Mouse (Mus musculus) testis, adult 2 months (tissue): Measurements from ENCODE around the gene Tcf7l1. TPM values are rescaled to one million over a fixed set of nuclear protein-coding genes. Genes with fewer than 3 reads are reported as not detected.

Experiments used
- H3K27ac ChIP-seq: fragments of 200-500 bp; 2 replicates; pipeline ENCODE4 v1.5.1; 2012; ENCODE audit warnings: low read depth, low read length; ENCODE audit not compliant: control insufficient read depth, insufficient read depth
- H3K27me3 ChIP-seq: fragments of 200-500 bp; 2 replicates; pipeline ENCODE4 v1.6.1; 2012; ENCODE audit warnings: mild to moderate bottlenecking, low read length, moderate library complexity; ENCODE audit not compliant: control insufficient read depth, insufficient read depth
- H3K36me3 ChIP-seq: fragments of 200-500 bp; 2 replicates; pipeline ENCODE4 v1.6.1; 2012; ENCODE audit warnings: mild to moderate bottlenecking, low read length; ENCODE audit not compliant: control insufficient read depth, insufficient read depth
- H3K4me1 ChIP-seq: fragments of 200-500 bp; 2 replicates; pipeline ENCODE4 v1.6.1; 2012; ENCODE audit warnings: low read length; ENCODE audit not compliant: control insufficient read depth, insufficient read depth
- H3K4me3 ChIP-seq: fragments of 200-500 bp; 2 replicates; pipeline ENCODE4 v1.5.1; 2012; ENCODE audit warnings: low read depth, mild to moderate bottlenecking, low read length, moderate library complexity, mixed read lengths; ENCODE audit not compliant: control insufficient read depth
- CTCF ChIP-seq: fragments of 200-500 bp; IDR thresholded peaks from 2 replicates; pipeline ENCODE4 v1.5.1; 2012; ENCODE audit warnings: low read depth, mild to moderate bottlenecking, inconsistent platforms, low read length, moderate library complexity; ENCODE audit not compliant: control insufficient read depth, insufficient read depth, insufficient replicate concordance
- POLR2A ChIP-seq: fragments of 200-500 bp; IDR thresholded peaks from 2 replicates; pipeline ENCODE4 v1.6.1; 2012; ENCODE audit warnings: low read depth, mild to moderate bottlenecking, inconsistent platforms, low read length, moderate library complexity; ENCODE audit not compliant: control insufficient read depth
- polyA plus RNA-seq: library from polyadenylated mRNA; depleted of rRNA; stranded (reverse); fragments of >200 nt; gene quantifications from 2 replicates; pipeline ENCODE4 v1.2.3, GENCODE M21; 2012

Gene Tcf7l1
- polyA plus RNA-seq, 1 experiment, result 3.0 TPM

GRCm38 (mm10) chr6:72619734-72620532, 169.1 kb downstream of the Tcf7l1 start:
- no peak for TF ChIP-seq CTCF
- no peak for TF ChIP-seq POLR2A
- Histone ChIP-seq H3K27ac (no peak overlapping the region), H3K4me1 (peaks cover 4% of the 10 kb centered on the region), H3K4me3 (no peak overlapping the region), H3K27me3 (no peaks in the 10 kb centered on the region), H3K36me3 (peaks cover 4% of the 10 kb centered on the region)

- peak within 1 kb of the TSS; percentile 93 for H3K4me3 ChIP-seq
- H3K4me1 ChIP-seq, result peaks cover 4% of the 10 kb centered on the region
- peak within 1 kb of the TSS; percentile 96 for H3K27ac ChIP-seq
- H3K36me3 ChIP-seq, result peaks cover 4% of the 10 kb centered on the region
- peak; percentile 98 for TF ChIP-seq POLR2A
- no peak for TF ChIP-seq CTCF
- no peaks in the 10 kb centered on the region for H3K27me3 ChIP-seq
Measured at GRCm38 (mm10) chr6:72616643-72617288, 172.3 kb downstream of the Tcf7l1 start, which contains the start of gene Tgoln1. TSS of gene Tgoln1 (minus strand) at chr6:72617000.

- Histone ChIP-seq H3K27me3 (no peaks in the 10 kb centered on the region), H3K36me3 (peaks cover 4% of the 10 kb centered on the region), H3K4me3 (peak overlapping the region; percentile 93), H3K27ac (peak overlapping the region; percentile 69), H3K4me1 (peaks cover 4% of the 10 kb centered on the region)
- TF ChIP-seq POLR2A (no peak), CTCF (no peak)
Measured at GRCm38 (mm10) chr6:72615561-72616375, 173.3 kb downstream of the Tcf7l1 start.

- no peak for TF ChIP-seq CTCF
- TF ChIP-seq POLR2A, result no peak
- H3K27me3 ChIP-seq, result no peaks in the 10 kb centered on the region
Measured at GRCm38 (mm10) chr6:72615151-72615550, 173.9 kb downstream of the Tcf7l1 start.

GRCm38 (mm10) chr6:72610261-72610660, 178.8 kb downstream of the Tcf7l1 start:
- Histone ChIP-seq H3K36me3 (peaks cover 2% of the 10 kb centered on the region), H3K27ac (no peak overlapping the region), H3K4me3 (no peak overlapping the region), H3K27me3 (no peaks in the 10 kb centered on the region), H3K4me1 (no peaks in the 10 kb centered on the region)
- TF ChIP-seq CTCF (no peak), POLR2A (no peak)

More at GRCm38 (mm10) chr6:72615151-72615550, 173.9 kb downstream of the Tcf7l1 start:
- Histone ChIP-seq H3K27ac (no peak overlapping the region), H3K4me3 (peak overlapping the region; percentile 93), H3K36me3 (peaks cover 5% of the 10 kb centered on the region), H3K4me1 (peaks cover 4% of the 10 kb centered on the region)

- no peaks in the 10 kb centered on the region for H3K4me1 ChIP-seq
- TF ChIP-seq POLR2A, result no peak
- no peak for TF ChIP-seq CTCF
- no peak overlapping the region for H3K27ac ChIP-seq
- H3K36me3 ChIP-seq, result peaks cover 2% of the 10 kb centered on the region
- H3K4me3 ChIP-seq, result no peak overlapping the region
- no peaks in the 10 kb centered on the region for H3K27me3 ChIP-seq
Measured at GRCm38 (mm10) chr6:72608662-72609184, 180.3 kb downstream of the Tcf7l1 start.

GRCm38 (mm10) chr6:72607676-72608075, 181.4 kb downstream of the Tcf7l1 start:
- Histone ChIP-seq H3K4me3 (no peak overlapping the region), H3K27ac (no peak overlapping the region), H3K27me3 (no peaks in the 10 kb centered on the region), H3K4me1 (no peaks in the 10 kb centered on the region), H3K36me3 (peaks cover 2% of the 10 kb centered on the region)
- no peak for TF ChIP-seq CTCF
- TF ChIP-seq POLR2A, result no peak
